Mouse (Mus musculus): ENCODE results near the gene Polr2g. TPM values are rescaled to one million over a fixed set of nuclear protein-coding genes. Genes with fewer than 3 reads are reported as not detected.

The Polr2g gene
- polyA plus RNA-seq, 1 experiment from 2014 or later = 126 TPM

DNA sequence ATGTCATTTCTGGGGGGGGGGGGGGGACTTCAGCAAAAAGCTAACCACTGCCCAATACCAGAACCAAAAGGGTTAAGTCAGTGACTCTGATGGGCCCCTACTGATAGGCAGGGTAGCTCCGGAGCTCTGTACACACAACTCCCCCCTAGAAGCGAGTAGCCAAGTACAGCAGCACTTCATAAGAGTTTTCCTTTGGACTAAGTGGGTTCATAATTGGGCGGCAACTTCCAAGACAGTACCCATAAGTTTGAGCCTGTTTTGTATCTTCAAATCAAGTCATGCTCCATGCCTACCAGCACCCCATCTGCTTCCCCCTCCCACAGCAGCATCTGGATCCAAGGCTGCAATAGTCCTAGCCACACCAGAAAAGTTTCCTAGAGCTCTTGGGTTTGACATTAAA lies 42.7 kb downstream of the Polr2g start:
- Histone ChIP-seq H3K27ac (ENCODE audit: low read length) (no peak overlapping the region), H3K4me1 (ENCODE audit: control insufficient read depth, insufficient read depth, low read length) (peaks cover 22% of the 10 kb centered on the region), H3K4me2 (ENCODE audit: low read depth, low read length) (peak overlapping the region; percentile 80; the same call in 1 of the 2 replicates), H3K27me3 (ENCODE audit: control insufficient read depth, insufficient read depth, low read length) (no peaks in the 10 kb centered on the region), H3K9ac (ENCODE audit: low read length) (peak overlapping the region; percentile 95), H3K36me3 (ENCODE audit: control insufficient read depth, insufficient read depth) (peaks cover 32% of the 10 kb centered on the region), H3K4me3 (ENCODE audit: low read length) (no peak overlapping the region), H3K9me3 (replicated peaks; ENCODE audit: control insufficient read depth, low read length) (no peaks in the 10 kb centered on the region)
- ATAC-seq (replicated peaks; ENCODE audit: extremely low read depth, insufficient read depth, low FRiP score) = no peak
- 51% methylated on average over 3 of the region's 3 CpGs for WGBS

DNA sequence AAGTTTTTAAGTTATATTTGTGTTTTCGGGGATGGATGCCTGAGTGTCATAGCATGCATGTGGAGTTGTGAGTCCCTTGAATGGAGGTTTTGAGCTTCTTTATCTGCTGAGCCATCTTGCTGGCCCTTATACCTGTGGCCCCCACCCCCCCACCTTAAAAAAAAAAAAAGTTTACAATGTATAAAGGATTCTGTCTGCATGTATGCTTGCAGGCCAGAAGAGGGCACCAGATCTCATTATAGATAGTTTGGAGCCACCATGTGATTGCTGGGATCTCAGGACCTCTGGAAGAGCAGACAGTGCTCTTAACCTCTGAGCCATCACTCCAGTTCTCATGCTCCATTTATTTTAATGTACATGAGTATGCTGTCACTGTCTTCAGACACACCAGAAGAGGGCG lies 51.0 kb downstream of the Polr2g start:
- Histone ChIP-seq H3K4me3 (ENCODE audit: low read length) (no peak overlapping the region), H3K9ac (ENCODE audit: low read length) (no peak overlapping the region), H3K4me1 (ENCODE audit: control insufficient read depth, insufficient read depth, low read length) (peaks cover 7% of the 10 kb centered on the region), H3K36me3 (ENCODE audit: control insufficient read depth, insufficient read depth) (peaks cover 76% of the 10 kb centered on the region), H3K27me3 (ENCODE audit: control insufficient read depth, insufficient read depth, low read length) (no peaks in the 10 kb centered on the region), H3K27ac (ENCODE audit: low read length) (no peak overlapping the region), H3K4me2 (ENCODE audit: low read depth, low read length) (no peak overlapping the region), H3K9me3 (replicated peaks; ENCODE audit: control insufficient read depth, low read length) (no peaks in the 10 kb centered on the region)
- no peak for ATAC-seq (replicated peaks; ENCODE audit: extremely low read depth, insufficient read depth, low FRiP score)
- WGBS = 71% methylated on average over 2 of the region's 2 CpGs

DNA sequence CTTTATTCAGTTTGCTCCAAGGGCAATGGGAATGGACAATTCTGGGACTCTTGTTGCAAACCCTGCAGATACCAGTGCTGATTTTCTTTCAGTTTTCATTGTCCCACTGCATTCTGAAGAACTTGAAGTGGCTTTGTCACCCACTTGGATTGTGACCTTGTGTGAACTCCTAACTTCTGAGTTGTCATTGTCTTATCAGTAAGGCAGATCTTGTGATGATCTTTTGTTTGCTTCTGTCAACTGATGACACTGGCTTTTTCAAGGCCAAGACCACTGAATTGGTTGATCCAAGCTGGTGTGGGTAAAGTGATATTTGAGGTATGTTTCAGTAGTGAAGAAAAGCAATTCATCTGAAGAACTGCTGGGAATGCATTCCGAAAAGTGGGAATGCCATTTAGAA lies 53.0 kb downstream of the Polr2g start:
- no peak overlapping the region for H3K9ac ChIP-seq (ENCODE audit: low read length)
- H3K9me3 ChIP-seq (replicated peaks; ENCODE audit: control insufficient read depth, low read length) = no peaks in the 10 kb centered on the region
- 98% methylated on average over 1 of the region's 1 CpGs for WGBS
- peaks cover 17% of the 10 kb centered on the region for H3K4me1 ChIP-seq (ENCODE audit: control insufficient read depth, insufficient read depth, low read length)
- ATAC-seq (replicated peaks; ENCODE audit: extremely low read depth, insufficient read depth, low FRiP score) = no peak
- no peak overlapping the region for H3K27ac ChIP-seq (ENCODE audit: low read length)
- no peaks in the 10 kb centered on the region for H3K27me3 ChIP-seq (ENCODE audit: control insufficient read depth, insufficient read depth, low read length)
- no peak overlapping the region for H3K4me3 ChIP-seq (ENCODE audit: low read length)
- no peak overlapping the region for H3K4me2 ChIP-seq (ENCODE audit: low read depth, low read length)
- peaks cover 62% of the 10 kb centered on the region for H3K36me3 ChIP-seq (ENCODE audit: control insufficient read depth, insufficient read depth)

Other genes with a start within 250 kb of the Polr2g start
- gene Slc22a8, start 207.3 kb downstream of the Polr2g start, polyA plus RNA-seq (2015; fragmentation: Nextera tagmentation; extraction: Ambion mirVana) = 0.04 and 0.11 TPM in 2 replicates
- gene Slc22a6, start 180.5 kb downstream of the Polr2g start, polyA plus RNA-seq (2015; fragmentation: Nextera tagmentation; extraction: Ambion mirVana) = not detected in 2 replicates
- gene Chrm1, start 134.8 kb downstream of the Polr2g start, polyA plus RNA-seq (2015; fragmentation: Nextera tagmentation; extraction: Ambion mirVana) = 0.09 TPM in 2 replicates
- gene Slc3a2, start 75.2 kb downstream of the Polr2g start, polyA plus RNA-seq (2015; fragmentation: Nextera tagmentation; extraction: Ambion mirVana) = 66.4 and 68.8 TPM in 2 replicates
- gene Wdr74, start 62.8 kb downstream of the Polr2g start, polyA plus RNA-seq (2015; fragmentation: Nextera tagmentation; extraction: Ambion mirVana) = 53.5 and 54.9 TPM in 2 replicates
- 0.63 and 0.74 TPM in 2 replicates for gene 1700092M07Rik, start 57.9 kb downstream of the Polr2g start, polyA plus RNA-seq (2015; fragmentation: Nextera tagmentation; extraction: Ambion mirVana)
- 91.5 and 91.7 TPM in 2 replicates for gene Stx5a, start 57.2 kb downstream of the Polr2g start, polyA plus RNA-seq (2015; fragmentation: Nextera tagmentation; extraction: Ambion mirVana)
- 134 and 145 TPM in 2 replicates for gene Nxf1, start 41.5 kb downstream of the Polr2g start, polyA plus RNA-seq (2015; fragmentation: Nextera tagmentation; extraction: Ambion mirVana)
- 138 and 158 TPM in 2 replicates for gene Tmem223, start 27.6 kb downstream of the Polr2g start, polyA plus RNA-seq (2015; fragmentation: Nextera tagmentation; extraction: Ambion mirVana)
- gene Tmem179b, start 24.1 kb downstream of the Polr2g start, polyA plus RNA-seq (2015; fragmentation: Nextera tagmentation; extraction: Ambion mirVana) = 57.1 and 60.9 TPM in 2 replicates
- gene Taf6l, start 12.2 kb downstream of the Polr2g start, polyA plus RNA-seq (2015; fragmentation: Nextera tagmentation; extraction: Ambion mirVana) = 17.4 and 19.3 TPM in 2 replicates
- 3.5 and 4.3 TPM in 2 replicates for gene Zbtb3, start 4.0 kb upstream of the Polr2g start, polyA plus RNA-seq (2015; fragmentation: Nextera tagmentation; extraction: Ambion mirVana)
- 35.5 and 37.7 TPM in 2 replicates for gene Ttc9c, start 20.8 kb upstream of the Polr2g start, polyA plus RNA-seq (2015; fragmentation: Nextera tagmentation; extraction: Ambion mirVana)
- 3.2 and 3.3 TPM in 2 replicates for gene Hnrnpul2, start 21.4 kb upstream of the Polr2g start, polyA plus RNA-seq (2015; fragmentation: Nextera tagmentation; extraction: Ambion mirVana)
- gene AC129217.1, start 31.2 kb upstream of the Polr2g start, polyA plus RNA-seq (2015; fragmentation: Nextera tagmentation; extraction: Ambion mirVana) = not detected in 2 replicates
- 43.9 and 44.3 TPM in 2 replicates for gene Bscl2, start 38.9 kb upstream of the Polr2g start, polyA plus RNA-seq (2015; fragmentation: Nextera tagmentation; extraction: Ambion mirVana)
- gene Gng3, start 40.6 kb upstream of the Polr2g start, polyA plus RNA-seq (2015; fragmentation: Nextera tagmentation; extraction: Ambion mirVana) = 1.2 and 1.4 TPM in 2 replicates
- 1.9 and 2.8 TPM in 2 replicates for gene Lrrn4cl, start 52.2 kb upstream of the Polr2g start, polyA plus RNA-seq (2015; fragmentation: Nextera tagmentation; extraction: Ambion mirVana)
- gene Ubxn1, start 72.9 kb upstream of the Polr2g start, polyA plus RNA-seq (2015; fragmentation: Nextera tagmentation; extraction: Ambion mirVana) = 130 and 133 TPM in 2 replicates
- 62.7 and 64.0 TPM in 2 replicates for gene Uqcc3, start 82.3 kb upstream of the Polr2g start, polyA plus RNA-seq (2015; fragmentation: Nextera tagmentation; extraction: Ambion mirVana)
- gene Lbhd1, start 85.2 kb upstream of the Polr2g start, polyA plus RNA-seq (2015; fragmentation: Nextera tagmentation; extraction: Ambion mirVana) = 25.2 and 42.5 TPM in 2 replicates
- gene Gm49403, start 85.4 kb upstream of the Polr2g start, polyA plus RNA-seq (2015; fragmentation: Nextera tagmentation; extraction: Ambion mirVana) = not detected in 2 replicates
- gene 1810009A15Rik, start 90.3 kb upstream of the Polr2g start, polyA plus RNA-seq (2015; fragmentation: Nextera tagmentation; extraction: Ambion mirVana) = 39.7 and 54.5 TPM in 2 replicates
- not detected in 2 replicates for gene Gm49416, start 90.3 kb upstream of the Polr2g start, polyA plus RNA-seq (2015; fragmentation: Nextera tagmentation; extraction: Ambion mirVana)
- 24.8 and 27.6 TPM in 2 replicates for gene Ints5, start 94.4 kb upstream of the Polr2g start, polyA plus RNA-seq (2015; fragmentation: Nextera tagmentation; extraction: Ambion mirVana)
- 56.7 and 62.6 TPM in 2 replicates for gene Ganab, start 99.5 kb upstream of the Polr2g start, polyA plus RNA-seq (2015; fragmentation: Nextera tagmentation; extraction: Ambion mirVana)
- 32.7 and 38.0 TPM in 2 replicates for gene B3gat3, start 121.8 kb upstream of the Polr2g start, polyA plus RNA-seq (2015; fragmentation: Nextera tagmentation; extraction: Ambion mirVana)
- 2.2 and 2.4 TPM in 2 replicates for gene Rom1, start 130.8 kb upstream of the Polr2g start, polyA plus RNA-seq (2015; fragmentation: Nextera tagmentation; extraction: Ambion mirVana)
- 16.0 and 17.2 TPM in 2 replicates for gene Eml3, start 131.0 kb upstream of the Polr2g start, polyA plus RNA-seq (2015; fragmentation: Nextera tagmentation; extraction: Ambion mirVana)
- 92.1 and 96.0 TPM in 2 replicates for gene Mta2, start 143.3 kb upstream of the Polr2g start, polyA plus RNA-seq (2015; fragmentation: Nextera tagmentation; extraction: Ambion mirVana)
- 17.5 and 18.4 TPM in 2 replicates for gene Tut1, start 155.3 kb upstream of the Polr2g start, polyA plus RNA-seq (2015; fragmentation: Nextera tagmentation; extraction: Ambion mirVana)
- gene Eef1g, start 168.5 kb upstream of the Polr2g start, polyA plus RNA-seq (2015; fragmentation: Nextera tagmentation; extraction: Ambion mirVana) = 239 and 240 TPM in 2 replicates
- gene Ahnak, start 190.7 kb upstream of the Polr2g start, polyA plus RNA-seq (2015; fragmentation: Nextera tagmentation; extraction: Ambion mirVana) = 28.7 and 36.5 TPM in 2 replicates

Data from heart, embryonic 16.5 days (tissue).